Mouse (Mus musculus) embryo, embryonic 10 days (tissue): ENCODE measurements around the gene Jmjd4.

Source experiments
- DNase-seq: peaks from one replicate; pipeline ENCODE4 v3.0.0-alpha.2; 2015; ENCODE audit warnings: low spot score

Gene Jmjd4

GRCm38 (mm10) chr11:59471413-59472325 is 21.8 kb downstream of the Jmjd4 start:
- DNase-seq: no peak

GRCm38 (mm10) chr11:59472326-59472677 is 22.5 kb downstream of the Jmjd4 start, which contains the start of gene Zfp867:
Zfp867 (minus strand) TSS chr11:59472474.
- DNase-seq: peak; percentile 96

GRCm38 (mm10) chr11:59477240-59477639 is 27.4 kb downstream of the Jmjd4 start:
- no peak for DNase-seq

DNA sequence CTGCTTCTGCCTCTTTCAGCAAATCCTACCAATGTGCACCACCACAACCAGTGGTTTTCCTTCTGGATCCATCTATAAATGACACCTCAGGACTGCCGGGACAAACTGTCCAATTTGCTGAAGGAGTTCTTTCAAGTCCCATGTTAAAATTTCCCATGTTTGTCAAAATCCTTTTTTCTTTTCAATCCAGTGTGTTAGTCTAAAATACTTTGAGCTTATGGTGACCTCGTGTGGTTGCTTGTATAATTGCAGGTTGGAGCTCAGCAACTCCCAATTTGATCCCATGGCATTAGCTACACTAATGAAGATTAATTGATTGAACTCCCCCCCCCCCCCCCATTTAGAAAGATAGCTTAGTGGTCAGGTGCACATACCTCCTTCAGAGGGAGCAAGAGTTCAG is 33.4 kb downstream of the Jmjd4 start:
- peak; percentile 80 for DNase-seq

GRCm38 (mm10) chr11:59485641-59486040 is 35.8 kb downstream of the Jmjd4 start:
- no peak for DNase-seq

DNA sequence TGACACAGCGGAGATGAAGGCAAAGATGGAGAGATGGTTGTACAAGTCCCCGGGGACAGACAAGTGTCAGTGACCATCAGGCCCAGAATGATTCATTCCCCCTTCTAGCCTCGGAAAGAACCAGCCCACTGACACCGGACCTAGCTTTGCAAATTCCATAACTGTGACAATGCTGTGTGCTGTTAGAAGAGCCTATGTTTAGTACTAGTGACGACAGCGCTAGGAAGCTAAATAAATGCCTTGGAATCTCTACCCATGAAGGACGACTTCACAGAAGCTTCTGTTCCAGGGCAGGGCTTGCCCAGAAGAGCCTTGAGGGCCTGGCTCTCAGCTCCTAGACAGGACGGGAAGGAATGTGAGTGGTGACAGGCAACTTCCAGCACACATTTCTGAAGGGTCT is 36.4 kb downstream of the Jmjd4 start:
- no peak for DNase-seq

DNA sequence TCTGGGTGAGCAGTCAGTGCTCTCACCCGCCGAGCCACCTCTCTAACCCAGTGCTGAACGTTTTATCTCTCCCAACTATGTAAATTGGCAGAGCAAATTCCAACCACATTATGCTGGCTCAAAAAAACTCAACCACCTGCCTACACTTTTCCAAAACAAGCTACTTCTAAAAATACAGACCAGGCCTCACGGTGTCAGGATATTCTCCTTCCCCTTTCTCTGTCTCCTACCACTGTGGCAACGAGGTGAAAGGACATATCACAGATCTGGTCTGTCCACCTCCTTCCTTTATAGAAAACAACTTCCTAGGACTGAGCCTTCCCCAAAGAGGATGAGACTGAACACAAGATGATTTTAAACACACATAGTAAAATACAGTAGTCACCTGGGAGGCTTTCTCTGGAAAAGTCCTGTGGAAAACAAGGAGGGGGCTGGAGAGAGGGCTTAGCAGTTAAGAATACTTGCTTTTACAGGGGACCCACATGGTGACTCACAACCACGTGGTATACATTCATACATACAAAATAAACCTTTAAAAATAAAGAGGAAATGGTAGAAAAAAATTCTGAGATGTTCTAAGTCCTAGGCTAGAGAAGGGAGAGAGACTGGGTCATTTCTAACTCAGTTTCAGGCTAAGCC is 46.9 kb downstream of the Jmjd4 start:
- no peak for DNase-seq

- no peak for DNase-seq
Measured at GRCm38 (mm10) chr11:59497747-59498146, 47.9 kb downstream of the Jmjd4 start.

DNA sequence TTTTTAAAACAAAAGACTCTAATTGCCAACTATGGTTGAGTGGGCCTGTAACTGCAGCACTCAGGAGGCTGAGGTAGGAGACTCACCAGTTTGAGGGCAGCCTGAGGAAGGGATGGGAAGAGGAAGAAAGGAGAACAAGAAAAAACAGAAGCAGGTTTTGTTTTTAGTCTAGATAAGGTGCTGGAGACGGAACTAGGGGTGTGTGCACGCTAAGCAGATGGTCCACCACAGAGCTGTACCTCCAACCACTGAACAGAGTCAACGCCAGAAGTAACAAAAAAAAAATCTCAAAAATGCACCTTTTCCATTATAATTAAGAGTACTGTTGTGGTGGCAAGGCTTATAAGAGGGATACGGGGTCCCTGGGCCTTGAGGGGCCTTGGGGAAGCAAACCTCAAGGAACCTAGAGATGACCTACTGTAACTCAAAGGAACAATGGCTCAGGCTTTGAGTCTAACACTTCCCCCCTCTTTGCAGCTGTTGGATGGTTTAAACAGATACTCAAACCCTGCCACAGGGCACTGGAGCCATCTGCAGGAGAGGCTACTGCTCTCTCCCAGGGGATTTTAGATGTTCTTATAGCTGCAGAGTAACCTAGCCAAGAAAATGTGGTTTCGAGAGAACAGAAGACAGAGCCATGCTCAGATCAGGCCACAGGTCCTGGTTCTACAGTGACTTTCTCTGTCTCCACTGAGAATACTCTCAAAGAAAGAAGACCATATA is 52.3 kb downstream of the Jmjd4 start:
- no peak for DNase-seq

GRCm38 (mm10) chr11:59505351-59505838 is 55.5 kb downstream of the Jmjd4 start:
- peak; percentile 78 for DNase-seq

DNA sequence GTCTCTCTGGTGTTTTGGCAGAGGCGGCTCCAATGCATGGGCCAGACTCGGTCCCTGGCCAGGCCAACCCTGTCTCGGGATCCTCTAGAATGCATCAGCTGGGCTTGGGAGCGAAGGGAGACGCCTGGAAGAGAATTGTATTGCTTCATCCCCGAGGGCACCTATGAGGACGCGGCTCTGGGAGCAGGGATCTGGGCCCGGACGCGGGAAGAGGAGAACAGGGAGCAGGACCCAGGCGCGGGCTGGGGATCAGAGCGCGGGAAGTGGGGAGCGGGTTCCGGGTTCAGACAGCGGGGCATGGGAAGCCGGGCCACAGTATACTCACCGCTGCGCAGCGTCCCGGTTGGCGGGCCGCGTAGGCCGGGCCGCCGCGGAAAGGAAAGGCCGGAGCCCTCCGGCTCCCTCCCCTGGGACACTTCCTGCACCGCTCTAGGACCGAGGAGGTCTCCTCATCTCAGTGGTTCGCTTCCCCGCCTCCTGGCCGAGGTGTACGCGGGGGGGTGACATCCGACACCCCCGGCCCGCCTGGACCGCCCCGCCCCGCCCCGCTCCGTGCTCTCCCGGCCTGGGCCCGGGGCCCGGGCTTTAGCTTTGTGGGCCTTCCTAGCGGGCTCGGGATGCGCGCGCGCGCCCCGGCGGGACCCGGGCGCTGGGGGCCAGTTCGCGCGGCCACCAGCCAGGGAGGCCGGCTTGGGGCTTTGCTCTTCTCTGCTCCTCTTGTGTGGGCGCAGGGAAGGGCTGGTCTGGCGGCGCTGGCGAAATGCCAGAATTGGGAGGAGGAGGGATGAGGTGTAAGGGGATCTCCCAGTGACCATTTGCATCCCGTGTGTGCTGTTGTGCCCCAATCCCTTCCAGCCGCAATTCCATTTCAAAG is 56.2 kb downstream of the Jmjd4 start:
- peak; percentile 96 for DNase-seq

- no peak for DNase-seq
Measured at GRCm38 (mm10) chr11:59506713-59507074, 56.8 kb downstream of the Jmjd4 start.
